Mouse (Mus musculus): ENCODE results near the gene Bzw2. TPM values are rescaled to one million over a fixed set of nuclear protein-coding genes. Genes with fewer than 3 reads are reported as not detected.

Bzw2 gene
- polyA plus RNA-seq, 1 experiment from 2014 or later, result 225 TPM

- 90% methylated on average over 6 of the region's 6 CpGs for WGBS
- no peak for ATAC-seq (ENCODE audit: insufficient number of reproducible peaks, insufficient read depth, low FRiP score, low read depth)
- Histone ChIP-seq H3K4me2 (ENCODE audit: low read length) (no peak overlapping the region), H3K36me3 (ENCODE audit: control insufficient read depth, insufficient read depth, low read length) (peaks cover 97% of the 10 kb centered on the region), H3K27me3 (ENCODE audit: control insufficient read depth, insufficient read depth, low read length) (no peaks in the 10 kb centered on the region), H3K9me3 (ENCODE audit: control insufficient read depth, low read length) (no peaks in the 10 kb centered on the region), H3K4me3 (ENCODE audit: control insufficient read depth in 1 of 2, insufficient read depth in 1 of 2, low read depth in 1 of 2, low read length in 2 of 2) (no peak overlapping the region), H3K9ac (ENCODE audit: low read length) (no peak overlapping the region), H3K4me1 (ENCODE audit: control insufficient read depth in 2 of 2, insufficient read depth in 2 of 2, low read length in 2 of 2) (no peaks in the 10 kb centered on the region), H3K27ac (replicated peaks in 1 of 2; ENCODE audit: control insufficient read depth in 1 of 2, insufficient read depth in 1 of 2, low read depth in 2 of 2, low read length in 2 of 2) (no peak overlapping the region)
Measured at GRCm38 (mm10) chr12:36117161-36117560, 40.7 kb downstream of the Bzw2 start.

GRCm38 (mm10) chr12:36112081-36112480, 45.8 kb downstream of the Bzw2 start:
- ATAC-seq (ENCODE audit: insufficient number of reproducible peaks, insufficient read depth, low FRiP score, low read depth), result no peak
- 94% methylated on average over 3 of the region's 3 CpGs for WGBS
- H3K4me2 ChIP-seq (ENCODE audit: low read length), result no peak overlapping the region
- no peaks in the 10 kb centered on the region for H3K9me3 ChIP-seq (ENCODE audit: control insufficient read depth, low read length)
- no peak overlapping the region for H3K9ac ChIP-seq (ENCODE audit: low read length)
- no peak overlapping the region for H3K4me3 ChIP-seq (ENCODE audit: control insufficient read depth in 1 of 2, insufficient read depth in 1 of 2, low read depth in 1 of 2, low read length in 2 of 2)
- H3K27me3 ChIP-seq (ENCODE audit: control insufficient read depth, insufficient read depth, low read length), result no peaks in the 10 kb centered on the region
- no peak overlapping the region for H3K27ac ChIP-seq (replicated peaks in 1 of 2; ENCODE audit: control insufficient read depth in 1 of 2, insufficient read depth in 1 of 2, low read depth in 2 of 2, low read length in 2 of 2)
- no peaks in the 10 kb centered on the region for H3K4me1 ChIP-seq (ENCODE audit: control insufficient read depth in 2 of 2, insufficient read depth in 2 of 2, low read length in 2 of 2)
- peaks cover 98% of the 10 kb centered on the region for H3K36me3 ChIP-seq (ENCODE audit: control insufficient read depth, insufficient read depth, low read length)

- no peaks in the 10 kb centered on the region for H3K4me1 ChIP-seq (ENCODE audit: control insufficient read depth in 2 of 2, insufficient read depth in 2 of 2, low read length in 2 of 2)
- WGBS, result 94% methylated on average over 5 of the region's 5 CpGs
- peaks cover 92% of the 10 kb centered on the region for H3K36me3 ChIP-seq (ENCODE audit: control insufficient read depth, insufficient read depth, low read length)
- H3K9ac ChIP-seq (ENCODE audit: low read length), result no peak overlapping the region
- no peak overlapping the region for H3K4me2 ChIP-seq (ENCODE audit: low read length)
- no peak overlapping the region for H3K27ac ChIP-seq (replicated peaks in 1 of 2; ENCODE audit: control insufficient read depth in 1 of 2, insufficient read depth in 1 of 2, low read depth in 2 of 2, low read length in 2 of 2)
- ATAC-seq (ENCODE audit: insufficient number of reproducible peaks, insufficient read depth, low FRiP score, low read depth), result no peak
- no peaks in the 10 kb centered on the region for H3K9me3 ChIP-seq (ENCODE audit: control insufficient read depth, low read length)
- H3K27me3 ChIP-seq (ENCODE audit: control insufficient read depth, insufficient read depth, low read length), result no peaks in the 10 kb centered on the region
- no peak overlapping the region for H3K4me3 ChIP-seq (ENCODE audit: control insufficient read depth in 1 of 2, insufficient read depth in 1 of 2, low read depth in 1 of 2, low read length in 2 of 2)
Measured at GRCm38 (mm10) chr12:36111110-36111509, 46.8 kb downstream of the Bzw2 start.

- Histone ChIP-seq H3K4me1 (ENCODE audit: control insufficient read depth in 2 of 2, insufficient read depth in 2 of 2, low read length in 2 of 2) (no peaks in the 10 kb centered on the region), H3K36me3 (ENCODE audit: control insufficient read depth, insufficient read depth, low read length) (peaks cover 88% of the 10 kb centered on the region), H3K4me3 (ENCODE audit: control insufficient read depth in 1 of 2, insufficient read depth in 1 of 2, low read depth in 1 of 2, low read length in 2 of 2) (no peak overlapping the region), H3K27me3 (ENCODE audit: control insufficient read depth, insufficient read depth, low read length) (no peaks in the 10 kb centered on the region), H3K27ac (replicated peaks in 1 of 2; ENCODE audit: control insufficient read depth in 1 of 2, insufficient read depth in 1 of 2, low read depth in 2 of 2, low read length in 2 of 2) (no peak overlapping the region), H3K9ac (ENCODE audit: low read length) (no peak overlapping the region), H3K9me3 (ENCODE audit: control insufficient read depth, low read length) (no peaks in the 10 kb centered on the region), H3K4me2 (ENCODE audit: low read length) (no peak overlapping the region)
- 89% methylated on average over 5 of the region's 5 CpGs for WGBS
- ATAC-seq (ENCODE audit: insufficient number of reproducible peaks, insufficient read depth, low FRiP score, low read depth), result no peak
Measured at GRCm38 (mm10) chr12:36110457-36110856, 47.4 kb downstream of the Bzw2 start.

GRCm38 (mm10) chr12:36108442-36108841, 49.4 kb downstream of the Bzw2 start:
- no peak for ATAC-seq (ENCODE audit: insufficient number of reproducible peaks, insufficient read depth, low FRiP score, low read depth)
- WGBS, result 91% methylated on average over 5 of the region's 5 CpGs
- Histone ChIP-seq H3K36me3 (ENCODE audit: control insufficient read depth, insufficient read depth, low read length) (peaks cover 80% of the 10 kb centered on the region), H3K4me2 (ENCODE audit: low read length) (no peak overlapping the region), H3K9me3 (ENCODE audit: control insufficient read depth, low read length) (no peaks in the 10 kb centered on the region), H3K9ac (ENCODE audit: low read length) (no peak overlapping the region), H3K27me3 (ENCODE audit: control insufficient read depth, insufficient read depth, low read length) (no peaks in the 10 kb centered on the region), H3K27ac (replicated peaks in 1 of 2; ENCODE audit: control insufficient read depth in 1 of 2, insufficient read depth in 1 of 2, low read depth in 2 of 2, low read length in 2 of 2) (no peak overlapping the region), H3K4me3 (ENCODE audit: control insufficient read depth in 1 of 2, insufficient read depth in 1 of 2, low read depth in 1 of 2, low read length in 2 of 2) (no peak overlapping the region), H3K4me1 (ENCODE audit: control insufficient read depth in 2 of 2, insufficient read depth in 2 of 2, low read length in 2 of 2) (no peaks in the 10 kb centered on the region)

- WGBS, result 90% methylated on average over 4 of the region's 4 CpGs
- H3K27me3 ChIP-seq (ENCODE audit: control insufficient read depth, insufficient read depth, low read length), result no peaks in the 10 kb centered on the region
- no peaks in the 10 kb centered on the region for H3K4me1 ChIP-seq (ENCODE audit: control insufficient read depth in 2 of 2, insufficient read depth in 2 of 2, low read length in 2 of 2)
- H3K9me3 ChIP-seq (ENCODE audit: control insufficient read depth, low read length), result peaks cover 4% of the 10 kb centered on the region; the same call in 1 of the 2 replicates
- H3K4me3 ChIP-seq (ENCODE audit: control insufficient read depth in 1 of 2, insufficient read depth in 1 of 2, low read depth in 1 of 2, low read length in 2 of 2), result no peak overlapping the region
- H3K9ac ChIP-seq (ENCODE audit: low read length), result no peak overlapping the region
- no peak for ATAC-seq (ENCODE audit: insufficient number of reproducible peaks, insufficient read depth, low FRiP score, low read depth)
- H3K27ac ChIP-seq (replicated peaks in 1 of 2; ENCODE audit: control insufficient read depth in 1 of 2, insufficient read depth in 1 of 2, low read depth in 2 of 2, low read length in 2 of 2), result no peak overlapping the region
- peaks cover 53% of the 10 kb centered on the region for H3K36me3 ChIP-seq (ENCODE audit: control insufficient read depth, insufficient read depth, low read length)
- no peak overlapping the region for H3K4me2 ChIP-seq (ENCODE audit: low read length)
Measured at GRCm38 (mm10) chr12:36103592-36103910, 54.3 kb downstream of the Bzw2 start.

- Histone ChIP-seq H3K4me2 (ENCODE audit: low read length) (no peak overlapping the region), H3K27ac (replicated peaks in 1 of 2; ENCODE audit: control insufficient read depth in 1 of 2, insufficient read depth in 1 of 2, low read depth in 2 of 2, low read length in 2 of 2) (no peak overlapping the region), H3K4me1 (ENCODE audit: control insufficient read depth in 2 of 2, insufficient read depth in 2 of 2, low read length in 2 of 2) (no peaks in the 10 kb centered on the region), H3K36me3 (ENCODE audit: control insufficient read depth, insufficient read depth, low read length) (peaks cover 53% of the 10 kb centered on the region), H3K27me3 (ENCODE audit: control insufficient read depth, insufficient read depth, low read length) (no peaks in the 10 kb centered on the region), H3K9ac (ENCODE audit: low read length) (no peak overlapping the region), H3K9me3 (ENCODE audit: control insufficient read depth, low read length) (peaks cover 4% of the 10 kb centered on the region; the same call in 1 of the 2 replicates), H3K4me3 (ENCODE audit: control insufficient read depth in 1 of 2, insufficient read depth in 1 of 2, low read depth in 1 of 2, low read length in 2 of 2) (no peak overlapping the region)
- no peak for ATAC-seq (ENCODE audit: insufficient number of reproducible peaks, insufficient read depth, low FRiP score, low read depth)
- 94% methylated on average over 8 of the region's 8 CpGs for WGBS
Measured at GRCm38 (mm10) chr12:36102733-36103591, 54.9 kb downstream of the Bzw2 start.

Data from heart, embryonic 14.5 days (tissue).